Mouse (Mus musculus) heart, adult 2 months (tissue): ENCODE data around the gene Cby3. TPM values are rescaled to one million over a fixed set of nuclear protein-coding genes. Genes with fewer than 3 reads are reported as not detected.

Source experiments
- DNase-seq, 2 experiments: peaks; one replicate each; pipeline ENCODE4 v3.0.0; 2021
- H3K27ac ChIP-seq: fragments of 200-600 bp; 2 replicates; pipeline ENCODE4 v1.8.1; 2022
- H3K27me3 ChIP-seq: fragments of 200-500 bp; 2 replicates; pipeline ENCODE4 v1.6.1; 2012; ENCODE audit warnings: mild to moderate bottlenecking, low read length, inconsistent platforms, mixed read lengths; ENCODE audit not compliant: control insufficient read depth, insufficient read depth
- H3K36me3 ChIP-seq: fragments of 200-500 bp; 2 replicates; pipeline ENCODE4 v1.6.1; 2012; ENCODE audit warnings: low read length, inconsistent platforms; ENCODE audit not compliant: control insufficient read depth, insufficient read depth
- H3K4me1 ChIP-seq: fragments of 200-500 bp; 2 replicates; pipeline ENCODE4 v1.6.1; 2011; ENCODE audit warnings: low read length; ENCODE audit not compliant: control insufficient read depth, insufficient read depth
- H3K4me3 ChIP-seq: fragments of 200-600 bp; 2 replicates; pipeline ENCODE4 v1.8.1; 2022
- H3K79me2 ChIP-seq: fragments of 200-500 bp; replicated peaks from 2 replicates; pipeline ENCODE4 v1.6.1; 2012; ENCODE audit warnings: mild to moderate bottlenecking, inconsistent platforms, low read length, moderate library complexity, mixed read lengths; ENCODE audit not compliant: control insufficient read depth, insufficient read depth
- H3K9ac ChIP-seq: fragments of 200-500 bp; 2 replicates; pipeline ENCODE4 v1.6.1; 2012; ENCODE audit warnings: low read depth, mild to moderate bottlenecking, control low read depth, inconsistent platforms, low read length, mixed read lengths
- CTCF ChIP-seq: fragments of 200-600 bp; IDR thresholded peaks from 2 replicates; pipeline ENCODE4 v1.8.1; 2022; ENCODE audit warnings: antibody characterized with exemption, mild to moderate bottlenecking, moderate library complexity
- EP300 ChIP-seq: fragments of 200-500 bp; IDR thresholded peaks from 2 replicates; pipeline ENCODE4 v1.6.1; 2011; ENCODE audit warnings: low read depth, low read length, control low read depth; ENCODE audit not compliant: insufficient read depth
- POLR2A ChIP-seq: fragments of 200-500 bp; IDR thresholded peaks from 2 replicates; pipeline ENCODE4 v1.6.1; 2011; ENCODE audit warnings: mild to moderate bottlenecking, low read depth, low read length, control low read depth; ENCODE audit not compliant: insufficient read depth
- WGBS: fragments of 180-500 bp; shearing (Covaris S2); methylation state at CpG from one replicate; pipeline ENCODE4 v1.1.7; 2018; 5-methylcytosine and 5-hydroxymethylcytosine counted together
- intact Hi-C: fragments of 180-260 bp; cut with DNase I; formaldehyde crosslinking; loops from one replicate; pipeline ENCODE4 v1.15.1; 2025
- polyA plus RNA-seq: library from polyadenylated mRNA; depleted of rRNA; stranded (reverse); fragments of >200 nt; gene quantifications from 2 replicates; pipeline ENCODE4 v1.2.3, GENCODE M21; 2012
- total RNA-seq, 2 experiments: library from RNA; stranded (reverse); gene quantifications; 2 replicates each; pipeline ENCODE4 v1.2.3; 2021

Gene Cby3
- total and polyA plus RNA-seq, 3 experiments, result 0.29 TPM; not detected in 2

GRCm38 (mm10) chr11:50388217-50388929 lies 34.1 kb downstream of the Cby3 start:
- 92% methylated on average over 3 of the region's 3 CpGs for WGBS
- no peaks in the 10 kb centered on the region for H3K4me1 ChIP-seq

GRCm38 (mm10) chr11:50389011-50389410 lies 34.7 kb downstream of the Cby3 start:
- Histone ChIP-seq H3K27me3 (no peaks in the 10 kb centered on the region), H3K36me3 (peaks cover 22% of the 10 kb centered on the region), H3K27ac (no peak overlapping the region), H3K9ac (no peak overlapping the region), H3K4me1 (no peaks in the 10 kb centered on the region), H3K4me3 (no peak overlapping the region), H3K79me2 (no peaks in the 10 kb centered on the region)
- intact Hi-C loops, result no loop called here
- TF ChIP-seq POLR2A (no peak), CTCF (no peak), EP300 (no peak)
- 70% methylated on average over 3 of the region's 3 CpGs for WGBS
- peak in 1 of 2 experiments; percentile 10 for DNase-seq

More at GRCm38 (mm10) chr11:50388217-50388929, 34.1 kb downstream of the Cby3 start:
- no peak for TF ChIP-seq EP300
- no peak for TF ChIP-seq CTCF
- TF ChIP-seq POLR2A, result no peak
- Histone ChIP-seq H3K9ac (no peak overlapping the region), H3K27me3 (no peaks in the 10 kb centered on the region), H3K79me2 (no peaks in the 10 kb centered on the region), H3K4me3 (no peak overlapping the region), H3K27ac (no peak overlapping the region), H3K36me3 (peaks cover 26% of the 10 kb centered on the region)
- DNase-seq, result peak in 1 of 2 experiments; percentile 14
- intact Hi-C loops, result no loop called here

- intact Hi-C loops, result no loop called here
- peaks cover 19% of the 10 kb centered on the region for H3K36me3 ChIP-seq
- WGBS, result 75% methylated on average over 5 of the region's 5 CpGs
- H3K27me3 ChIP-seq, result no peaks in the 10 kb centered on the region
- H3K4me3 ChIP-seq, result no peak overlapping the region
- no peak for TF ChIP-seq CTCF
- TF ChIP-seq EP300, result no peak
- H3K4me1 ChIP-seq, result no peaks in the 10 kb centered on the region
- no peak overlapping the region for H3K9ac ChIP-seq
- no peak overlapping the region for H3K27ac ChIP-seq
- H3K79me2 ChIP-seq, result no peaks in the 10 kb centered on the region
- peak in 1 of 2 experiments; percentile 16 for DNase-seq
Measured at GRCm38 (mm10) chr11:50389616-50390015, 35.4 kb downstream of the Cby3 start.

- intact Hi-C loops, result no loop called here
- peaks cover 10% of the 10 kb centered on the region for H3K36me3 ChIP-seq
- H3K27ac ChIP-seq, result no peak overlapping the region
- H3K27me3 ChIP-seq, result no peaks in the 10 kb centered on the region
- TF ChIP-seq CTCF (0 out of 2 replicates have a peak, but pooled peaks have one; percentile 6), EP300 (0 out of 2 replicates have a peak, but pooled peaks have one; percentile 44), POLR2A (no peak)
- no peak overlapping the region for H3K9ac ChIP-seq
- 64% methylated on average over 4 of the region's 4 CpGs for WGBS
- no peaks in the 10 kb centered on the region for H3K4me1 ChIP-seq
- DNase-seq, result no peak
- H3K79me2 ChIP-seq, result no peaks in the 10 kb centered on the region
- no peak overlapping the region for H3K4me3 ChIP-seq
Measured at GRCm38 (mm10) chr11:50391272-50391960, 37.2 kb downstream of the Cby3 start.

- Histone ChIP-seq H3K79me2 (no peaks in the 10 kb centered on the region), H3K4me3 (no peak overlapping the region), H3K27me3 (no peaks in the 10 kb centered on the region), H3K4me1 (no peaks in the 10 kb centered on the region), H3K36me3 (no peaks in the 10 kb centered on the region), H3K27ac (no peak overlapping the region), H3K9ac (no peak overlapping the region)
- 92% methylated on average over 6 of the region's 6 CpGs for WGBS
- intact Hi-C loops, result no loop called here
- no peak for DNase-seq
- no peak for TF ChIP-seq EP300
Measured at GRCm38 (mm10) chr11:50393306-50393705, 39.0 kb downstream of the Cby3 start.

DNA sequence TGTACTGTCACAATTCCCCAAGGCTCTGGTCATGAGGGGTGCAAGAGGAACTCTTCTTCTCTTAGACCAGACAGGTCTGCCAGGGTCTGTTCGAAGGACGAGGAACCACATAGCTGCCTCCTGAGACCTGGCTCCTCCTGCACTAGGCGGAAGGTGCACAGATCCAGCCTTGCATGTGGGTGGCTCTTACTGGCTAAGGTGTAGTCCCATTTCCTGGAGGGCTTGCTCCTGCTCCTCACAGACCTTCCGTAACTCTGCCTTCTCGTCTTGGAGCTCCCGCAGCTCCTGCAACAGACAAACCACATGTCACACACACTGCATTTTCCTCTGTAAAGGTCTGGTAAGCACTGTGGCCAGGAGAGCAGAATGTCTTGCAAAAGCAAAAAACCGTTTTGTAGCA lies 40.5 kb downstream of the Cby3 start:
- Histone ChIP-seq H3K27me3 (no peaks in the 10 kb centered on the region), H3K4me1 (no peaks in the 10 kb centered on the region), H3K9ac (no peak overlapping the region), H3K36me3 (no peaks in the 10 kb centered on the region), H3K27ac (no peak overlapping the region), H3K4me3 (no peak overlapping the region), H3K79me2 (no peaks in the 10 kb centered on the region)
- WGBS, result 90% methylated on average over 7 of the region's 7 CpGs
- intact Hi-C loops, result no loop called here
- DNase-seq, result no peak
- TF ChIP-seq EP300, result no peak
- no peak for TF ChIP-seq POLR2A
- TF ChIP-seq CTCF, result no peak
